Mouse (Mus musculus): ENCODE measurements around the gene Lonrf2.

Lonrf2 gene

DNA sequence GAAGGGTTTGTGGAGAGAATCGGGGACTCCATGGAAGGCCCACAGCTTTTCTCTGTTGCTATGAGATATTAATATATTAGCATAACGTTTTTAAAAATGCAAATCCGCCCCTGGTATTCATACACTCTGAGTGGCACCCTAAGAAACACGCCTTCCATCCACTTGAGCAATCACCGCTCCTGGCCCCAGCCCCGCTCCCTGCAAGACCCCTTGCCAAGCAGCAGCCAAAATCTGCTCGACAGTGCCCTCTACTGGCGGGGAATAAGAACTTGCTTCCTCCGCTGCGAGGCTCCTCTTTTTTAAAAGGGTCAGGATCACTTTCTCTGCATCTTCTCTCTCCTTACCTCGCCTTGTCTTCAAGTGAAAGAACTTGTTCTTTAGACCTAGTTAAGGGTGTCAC, 68.7 kb downstream of the Lonrf2 start:
- DNase-seq (ENCODE audit: low spot score in 2 of 2) = peak; percentile 70 to 90

DNA sequence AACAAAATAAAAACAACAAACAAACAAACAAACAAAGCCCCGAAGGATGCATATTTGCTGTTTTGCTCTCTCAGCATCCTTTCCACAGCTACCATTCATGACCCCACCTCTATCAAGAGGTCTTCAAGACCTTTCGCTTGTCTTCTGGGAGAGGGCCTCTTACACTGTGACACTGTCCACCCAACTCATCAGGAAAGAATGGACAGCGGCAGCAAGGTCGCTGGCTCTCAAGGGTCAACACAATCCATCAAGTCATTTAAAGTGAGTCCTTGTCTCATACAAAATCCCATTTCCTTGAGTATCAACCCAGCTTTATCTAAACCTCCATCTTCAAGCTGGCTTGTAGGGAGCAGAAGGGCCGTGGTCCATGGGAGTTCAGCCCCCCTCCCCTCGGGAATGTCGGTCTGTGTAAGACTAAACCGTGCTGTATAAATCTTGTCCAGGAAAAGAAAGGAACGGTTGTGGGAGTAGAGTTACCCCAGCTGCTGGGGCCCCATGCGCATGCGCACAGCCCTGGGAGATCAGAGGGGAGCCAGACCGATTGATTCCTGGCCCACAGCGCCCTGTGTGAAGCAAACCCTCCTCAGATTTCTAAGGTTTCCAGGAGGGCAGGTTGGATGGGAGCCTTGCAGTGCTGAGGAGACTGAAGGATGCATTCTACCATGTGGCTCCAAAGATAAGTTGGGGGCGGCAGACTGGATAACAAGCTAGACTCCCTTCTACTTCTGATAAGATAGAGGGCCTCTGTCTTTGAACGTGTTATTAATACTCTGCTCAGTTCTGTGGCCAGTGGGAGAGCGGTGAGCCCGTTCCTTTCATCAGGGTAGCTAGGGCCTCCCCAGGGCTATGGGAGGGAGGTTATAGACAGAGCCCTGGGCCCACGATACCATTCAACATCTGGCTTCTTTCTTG, 69.6 kb downstream of the Lonrf2 start:
- DNase-seq (ENCODE audit: low spot score in 2 of 2) = peak in 1 of 2 experiments; percentile 15

DNA sequence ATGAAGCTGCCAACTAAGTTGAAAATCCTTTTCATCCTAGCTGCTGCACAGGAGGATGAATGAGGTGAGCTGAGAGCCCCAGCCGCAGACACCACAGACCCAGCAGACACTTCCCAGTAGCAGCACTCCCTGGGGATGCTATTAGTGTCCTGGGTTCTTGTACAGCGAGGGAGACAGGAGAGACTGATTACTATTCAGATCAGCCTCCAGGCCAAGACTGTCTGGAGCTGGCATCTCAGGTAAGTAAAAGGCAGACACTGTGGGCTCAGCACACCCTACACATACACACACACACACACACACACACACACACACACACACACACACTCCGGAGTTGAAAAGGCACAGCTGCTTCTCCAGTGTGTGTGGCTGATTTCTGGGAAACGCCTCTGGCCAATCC, 70.3 kb downstream of the Lonrf2 start:
- no peak for DNase-seq (ENCODE audit: low spot score in 2 of 2)

DNA sequence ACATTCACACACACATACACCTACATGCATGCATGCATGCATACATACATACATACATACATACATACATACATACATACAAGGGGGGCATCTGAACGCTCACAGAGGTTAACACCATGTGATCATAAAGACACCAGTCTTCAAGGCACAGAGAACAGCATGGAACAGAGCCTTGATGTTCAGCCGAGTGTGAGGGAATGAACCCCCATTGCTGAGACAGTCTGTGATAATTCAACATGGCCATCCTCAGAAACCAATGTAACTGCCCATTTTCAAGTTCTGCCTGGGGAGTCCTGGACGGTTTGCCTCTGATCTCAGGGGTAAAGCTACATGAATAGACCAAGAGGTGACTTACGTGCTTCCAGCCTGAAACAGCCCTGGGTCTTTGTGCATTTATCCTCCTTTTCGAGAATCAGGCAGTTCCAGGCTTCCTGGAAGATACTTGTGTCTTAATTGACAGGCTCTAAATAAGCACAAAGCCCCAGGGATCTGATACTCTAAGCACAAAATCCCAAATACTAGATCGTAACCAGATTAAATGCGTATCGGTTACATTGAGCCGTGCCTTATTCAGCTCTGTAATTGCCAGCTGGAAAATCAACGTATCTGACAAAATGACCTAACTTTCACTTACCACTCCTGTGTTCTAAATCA, 72.4 kb downstream of the Lonrf2 start:
- DNase-seq (ENCODE audit: low spot score in 2 of 2) = no peak

DNA sequence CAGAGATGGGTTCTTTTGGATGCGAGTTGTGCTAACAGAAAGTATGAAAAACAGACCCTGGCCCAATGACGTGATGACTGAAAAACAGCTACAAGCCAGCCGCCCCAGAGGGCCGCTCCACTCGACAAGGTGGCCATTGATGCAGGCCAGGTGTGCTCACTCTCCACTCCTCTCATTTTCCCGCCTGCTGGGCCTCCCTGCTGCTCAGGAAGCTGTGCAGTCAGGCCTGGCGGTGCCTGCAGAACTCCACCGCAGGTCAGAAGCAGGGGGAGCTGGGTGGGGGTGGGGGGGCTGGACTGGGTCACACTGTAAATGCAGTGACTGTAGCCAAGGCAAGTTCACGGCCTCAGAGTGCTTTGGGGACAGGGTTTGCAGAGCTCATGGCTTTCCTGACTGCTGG, 76.1 kb downstream of the Lonrf2 start:
- no peak for DNase-seq (ENCODE audit: low spot score in 2 of 2)

DNA sequence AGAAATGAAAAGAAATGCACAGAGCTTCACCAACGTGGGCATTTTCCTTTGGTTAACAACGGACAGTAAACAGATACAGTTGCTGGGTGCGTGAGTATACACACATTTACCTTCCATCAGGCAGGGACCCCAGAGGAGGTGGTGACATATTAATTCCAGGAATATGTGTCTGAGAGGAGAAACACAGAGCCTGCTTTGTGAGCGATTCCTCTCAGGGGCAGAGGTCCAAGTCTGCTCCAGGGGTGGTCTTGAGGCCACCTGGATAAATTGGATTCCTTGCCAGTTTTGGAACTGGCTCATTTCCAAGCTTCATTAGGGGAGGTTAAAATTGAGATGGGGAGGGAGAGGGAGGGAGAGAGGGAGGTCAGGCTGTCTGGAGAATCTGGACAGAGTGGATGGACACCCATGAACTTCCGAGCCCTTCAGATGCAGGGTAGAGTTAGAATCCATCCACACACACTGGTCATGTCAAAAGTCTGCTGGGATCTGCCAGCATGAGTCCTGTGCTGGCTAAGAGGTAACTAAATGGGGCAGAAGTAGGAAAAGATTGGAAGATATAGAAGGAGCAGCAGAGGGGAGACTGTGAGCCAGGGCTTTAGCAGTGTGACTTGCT, 78.6 kb downstream of the Lonrf2 start:
- no peak for DNase-seq (ENCODE audit: low spot score in 2 of 2)

DNA sequence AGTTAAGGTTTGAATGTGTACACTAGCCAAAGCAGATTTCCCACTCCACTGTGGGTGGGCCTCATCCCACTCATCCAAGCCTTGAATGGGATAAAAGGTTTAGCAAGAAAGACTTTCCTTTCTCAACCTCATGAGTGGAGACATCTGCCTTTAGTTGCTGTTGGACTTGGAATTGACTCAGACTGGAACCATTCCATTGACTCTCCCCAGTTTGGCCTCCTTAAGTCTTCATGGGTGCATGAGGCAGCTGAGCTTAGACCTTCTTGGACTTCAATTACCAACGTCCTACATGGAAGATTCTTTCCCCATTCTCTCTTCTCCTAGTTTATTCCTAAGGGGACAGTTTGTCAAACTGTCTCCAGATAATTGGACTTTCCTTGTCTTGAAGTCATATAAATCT, 92.6 kb downstream of the Lonrf2 start:
- DNase-seq (ENCODE audit: low spot score in 2 of 2) = no peak

All from spleen, postnatal 4 days (tissue).